Mouse (Mus musculus): Measurements from ENCODE around the gene Gm20661. TPM values are rescaled to one million over a fixed set of nuclear protein-coding genes. Genes with fewer than 3 reads are reported as not detected.

Gm20661 gene
- total RNA-seq, 1 experiment from 2014 or later: not detected

DNA sequence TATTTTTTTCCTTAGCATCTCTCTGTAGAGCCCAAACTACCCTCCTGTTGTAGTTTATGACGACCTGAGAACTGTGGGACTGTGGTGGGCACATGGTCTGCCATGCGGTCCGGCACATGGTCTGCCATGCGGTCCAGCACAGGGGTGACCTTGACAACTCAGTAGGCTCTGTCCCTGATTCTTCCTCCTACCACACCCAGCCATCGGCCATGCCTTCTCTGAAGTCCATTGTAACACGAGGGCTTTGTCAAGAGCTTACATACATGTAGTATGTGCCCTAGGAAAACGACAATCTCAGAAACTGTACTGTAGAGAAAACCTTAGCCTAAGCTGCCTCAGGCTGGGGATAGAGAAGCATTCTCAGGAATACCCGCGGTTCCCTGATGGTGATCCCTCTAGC is 18.2 kb upstream of the Gm20661 start:
- ATAC-seq (ENCODE audit: extremely low read depth, insufficient number of reproducible peaks, low FRiP score, poor library complexity, severe bottlenecking): no peak

- no peak for ATAC-seq (ENCODE audit: extremely low read depth, insufficient number of reproducible peaks, low FRiP score, poor library complexity, severe bottlenecking)
Measured at GRCm38 (mm10) chr9:107966676-107967075, 16.2 kb upstream of the Gm20661 start.

DNA sequence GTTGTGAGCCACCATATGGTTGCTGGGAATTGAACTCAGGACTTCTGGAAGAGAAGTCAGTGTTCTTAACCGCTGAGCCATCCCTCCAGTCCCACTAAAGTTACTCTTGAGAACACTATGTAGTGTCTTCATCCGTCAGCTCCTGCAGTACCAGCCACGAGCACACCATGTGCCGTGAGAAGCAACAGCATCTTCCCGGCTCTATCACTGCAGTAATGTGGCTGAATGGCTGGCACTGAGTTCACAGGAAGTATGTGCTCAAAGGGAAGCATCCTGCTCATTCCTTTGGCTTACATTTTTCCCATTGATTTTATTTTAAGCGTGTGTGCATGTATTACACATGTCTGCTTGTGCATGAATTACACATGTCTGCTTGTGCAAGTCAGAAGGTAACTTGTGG is 15.4 kb upstream of the Gm20661 start:
- no peak for ATAC-seq (ENCODE audit: extremely low read depth, insufficient number of reproducible peaks, low FRiP score, poor library complexity, severe bottlenecking)

DNA sequence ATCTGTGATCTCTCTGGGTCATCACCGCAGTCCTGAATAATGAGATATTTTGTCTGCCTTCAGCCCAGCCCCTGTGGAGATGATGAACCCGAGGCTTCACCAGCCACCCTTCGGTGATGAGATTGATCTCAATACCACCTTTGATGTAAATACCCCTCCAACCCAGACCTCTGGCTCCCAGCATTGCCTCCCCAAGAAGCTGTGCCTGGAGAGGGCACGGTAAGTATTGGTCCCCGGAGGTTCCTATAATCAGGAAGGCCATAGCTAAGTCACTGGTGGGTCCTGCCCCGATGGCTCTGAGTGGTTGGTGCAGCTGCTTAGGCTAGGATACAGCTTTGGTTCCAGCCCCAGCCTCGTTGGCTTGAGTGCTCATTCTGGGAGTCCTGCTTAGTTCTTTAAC is 14.3 kb upstream of the Gm20661 start:
- no peak for ATAC-seq (ENCODE audit: extremely low read depth, insufficient number of reproducible peaks, low FRiP score, poor library complexity, severe bottlenecking)

DNA sequence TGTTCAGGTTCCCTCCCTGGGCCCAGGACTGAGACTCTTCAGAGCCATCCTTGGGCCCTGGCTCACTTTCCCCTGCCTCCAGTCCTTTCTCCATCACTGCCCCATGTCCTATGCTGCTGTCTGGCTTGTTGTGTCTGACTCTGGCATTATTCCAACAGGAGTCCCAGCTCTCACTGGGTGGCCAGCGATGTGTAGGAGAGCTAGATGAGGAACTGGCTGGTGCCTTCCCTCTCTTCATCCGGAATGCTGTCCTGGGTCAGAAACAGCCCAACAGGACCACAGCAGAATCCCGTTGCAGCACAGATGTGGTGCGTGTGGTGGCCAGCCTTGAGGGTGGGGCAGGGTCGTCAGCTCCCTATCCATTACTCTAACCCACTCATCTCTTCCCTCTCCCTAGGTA is 12.5 kb upstream of the Gm20661 start:
- ATAC-seq (ENCODE audit: extremely low read depth, insufficient number of reproducible peaks, low FRiP score, poor library complexity, severe bottlenecking): no peak

DNA sequence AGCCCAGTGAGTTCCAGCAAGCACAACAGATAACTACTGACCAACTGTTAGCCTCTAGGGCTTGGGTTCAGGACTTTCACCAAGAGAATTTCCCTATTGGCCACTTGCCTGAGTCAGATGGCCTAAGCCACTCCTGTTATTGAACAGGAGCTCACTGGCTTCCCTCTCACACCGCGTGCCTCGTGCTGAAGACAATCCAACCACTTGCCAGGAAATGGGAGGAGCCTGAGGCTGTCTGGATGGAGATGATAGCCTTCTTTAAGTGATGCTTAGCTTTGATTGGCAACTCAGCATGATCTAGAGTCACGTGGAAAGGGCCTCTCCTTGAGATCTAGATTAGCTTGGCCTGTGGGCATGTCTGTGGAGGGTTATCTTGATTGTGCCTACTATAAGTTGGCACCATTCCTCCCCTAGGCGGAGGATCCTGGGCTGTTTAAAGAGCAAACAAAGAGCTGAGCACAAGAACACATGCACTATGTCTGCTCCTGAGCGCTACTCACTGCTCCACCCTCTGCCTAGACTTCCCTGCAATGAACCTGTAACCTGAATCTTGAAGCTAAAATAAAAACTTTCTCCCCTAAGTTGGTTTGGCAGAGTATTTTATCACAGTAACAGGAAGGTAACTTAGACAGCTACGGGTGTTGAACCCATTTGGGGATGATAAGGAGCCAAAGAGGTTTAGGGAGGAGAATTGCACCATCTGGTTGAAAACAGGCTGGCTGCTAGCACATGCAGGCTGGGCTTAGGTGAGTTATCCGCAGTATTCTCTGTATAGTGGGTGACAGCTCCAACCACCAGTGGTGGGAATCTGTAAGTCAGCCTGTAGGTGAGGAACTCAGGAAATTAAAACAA is 10.9 kb upstream of the Gm20661 start:
- ATAC-seq (ENCODE audit: extremely low read depth, insufficient number of reproducible peaks, low FRiP score, poor library complexity, severe bottlenecking): no peak

- ATAC-seq (ENCODE audit: extremely low read depth, insufficient number of reproducible peaks, low FRiP score, poor library complexity, severe bottlenecking): no peak
Measured at GRCm38 (mm10) chr9:107974491-107975171, 8.2 kb upstream of the Gm20661 start.

DNA sequence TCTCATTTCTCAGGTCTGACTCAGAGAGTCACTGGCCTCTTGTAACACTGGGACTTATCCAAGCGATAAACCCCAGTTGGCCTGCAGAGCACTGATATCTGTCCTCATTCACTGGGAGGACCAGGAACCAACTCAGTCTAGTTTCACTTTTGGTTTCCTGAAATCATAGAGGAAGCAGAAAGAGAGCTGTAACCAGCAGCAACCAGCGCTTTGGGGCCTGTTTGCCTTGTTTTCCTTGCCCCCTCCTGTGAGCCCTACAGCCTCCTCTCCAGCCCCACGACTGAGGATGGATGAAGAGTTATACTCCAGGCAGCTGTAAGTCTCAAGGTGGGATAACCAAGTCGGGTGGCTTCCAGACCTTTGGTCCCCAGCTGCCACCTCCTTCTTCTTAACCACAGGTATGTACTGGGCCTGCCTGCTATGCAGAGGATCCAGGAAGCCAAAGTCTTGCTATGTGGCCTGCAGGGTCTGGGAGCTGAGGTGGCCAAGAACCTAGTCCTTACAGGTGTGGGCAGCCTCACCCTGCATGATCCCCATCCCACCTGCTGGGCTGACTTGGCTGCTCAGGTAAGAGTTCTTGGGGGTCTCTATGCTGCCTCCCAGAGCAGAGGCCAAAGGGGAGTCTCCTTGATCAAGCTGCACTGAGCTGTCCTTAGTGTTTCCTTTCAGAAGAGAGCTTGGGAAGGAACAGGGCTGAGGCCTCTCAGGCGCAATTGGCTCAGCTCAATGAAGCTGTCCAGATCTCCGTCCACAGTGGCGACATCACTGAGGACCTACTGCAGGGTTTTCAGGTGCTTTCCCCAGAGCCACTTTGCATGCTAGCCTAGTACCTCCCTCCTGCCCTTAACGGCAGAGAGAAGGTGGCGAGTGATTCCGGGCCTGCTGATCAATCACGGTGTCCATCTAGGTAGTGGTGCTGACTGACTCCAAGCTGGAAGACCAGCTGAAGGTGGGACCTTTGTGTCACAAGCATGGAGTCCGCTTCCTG is 7.2 kb upstream of the Gm20661 start, which contains the start of gene Uba7:
Gene Uba7, plus strand, starts transcription at position 107 of the 988 bp plus-strand sequence.
- ATAC-seq (ENCODE audit: extremely low read depth, insufficient number of reproducible peaks, low FRiP score, poor library complexity, severe bottlenecking): peak; percentile 77

DNA sequence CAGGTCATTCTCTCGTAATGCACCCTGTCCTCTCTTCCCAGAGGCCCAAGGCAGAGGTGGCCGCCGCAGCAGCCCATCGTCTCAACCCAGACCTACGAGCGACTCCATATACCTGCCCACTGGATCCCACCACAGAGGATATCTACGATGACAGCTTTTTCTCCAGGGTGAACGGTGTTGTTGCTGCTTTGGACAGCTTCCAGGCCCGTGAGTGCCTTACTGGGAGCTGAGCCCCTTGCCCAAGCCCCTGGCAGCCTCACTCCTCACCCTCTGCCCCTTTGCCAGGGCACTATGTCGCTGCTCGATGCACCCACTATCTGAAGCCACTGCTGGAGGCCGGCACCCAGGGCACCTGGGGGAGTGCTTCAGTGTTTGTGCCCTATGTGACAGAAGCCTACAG is 4.0 kb upstream of the Gm20661 start:
- no peak for ATAC-seq (ENCODE audit: extremely low read depth, insufficient number of reproducible peaks, low FRiP score, poor library complexity, severe bottlenecking)

DNA sequence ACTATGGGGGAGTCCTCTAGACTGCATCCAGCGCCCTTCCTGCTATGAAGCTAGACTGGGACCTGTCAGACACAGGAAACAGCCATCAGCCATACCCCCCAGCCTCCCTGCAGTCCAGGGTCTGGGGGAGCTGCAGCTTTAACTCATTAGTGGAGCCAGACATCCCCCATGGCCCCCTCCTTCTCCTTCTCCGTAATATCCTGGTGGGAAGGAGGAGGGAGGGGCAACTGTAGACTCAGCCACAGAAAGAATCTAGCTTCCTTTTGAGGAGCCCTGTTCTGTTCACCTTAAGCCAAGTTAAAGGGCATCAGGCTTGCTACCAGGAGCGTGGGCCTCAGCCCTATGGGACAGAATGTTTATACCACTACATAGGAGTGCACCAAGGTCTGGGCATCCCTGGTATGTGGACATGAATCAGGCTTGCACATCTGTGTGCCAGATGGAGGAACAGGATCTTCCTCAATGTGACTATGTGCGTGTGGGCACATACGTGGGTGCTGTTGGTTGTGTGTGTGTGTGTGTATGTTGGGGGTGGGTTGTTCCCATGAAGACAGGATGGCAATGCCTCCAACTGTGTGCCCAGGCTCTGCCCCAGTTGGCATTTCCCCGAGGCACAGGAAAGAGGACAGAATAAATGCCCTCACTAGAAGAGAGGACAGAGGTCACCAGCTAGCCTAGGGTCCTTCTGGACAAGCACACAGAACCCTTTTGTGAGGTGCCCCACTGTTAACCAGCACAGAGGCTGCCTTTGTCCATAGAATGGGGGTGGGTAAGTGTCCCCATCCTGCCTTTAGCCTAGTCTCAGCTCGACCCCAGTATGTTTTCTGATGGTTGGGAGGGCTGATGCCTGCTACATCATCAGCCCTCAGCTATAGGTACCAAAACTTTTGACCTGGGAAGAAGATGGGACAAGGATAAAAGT is 913 bp upstream of the Gm20661 start:
- no peak for ATAC-seq (ENCODE audit: extremely low read depth, insufficient number of reproducible peaks, low FRiP score, poor library complexity, severe bottlenecking)

DNA sequence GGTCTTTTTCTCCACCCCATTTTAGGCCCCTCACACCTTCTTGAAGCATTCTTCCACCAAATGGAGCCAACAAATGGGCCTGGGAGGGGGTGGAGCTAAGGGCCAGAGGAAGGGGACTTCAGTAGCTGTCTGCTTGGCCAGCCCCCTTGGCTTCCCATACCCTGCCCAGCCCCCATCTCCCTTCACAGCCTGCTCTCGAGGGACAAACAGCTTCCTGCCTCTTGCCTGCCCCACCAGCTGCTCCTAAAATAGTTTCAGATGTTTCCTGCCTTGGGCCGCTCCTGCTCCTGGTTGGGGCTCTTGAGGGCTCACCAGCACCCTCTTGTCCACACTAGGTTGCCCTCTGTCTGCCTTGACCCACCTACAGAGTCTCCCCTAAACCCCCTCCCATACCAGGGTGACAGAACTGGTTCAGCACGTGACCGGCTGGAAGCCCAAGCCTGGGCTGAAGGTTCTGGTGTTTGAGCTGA is 598 bp downstream of the Gm20661 start:
- no peak for ATAC-seq (ENCODE audit: extremely low read depth, insufficient number of reproducible peaks, low FRiP score, poor library complexity, severe bottlenecking)

- no peak for ATAC-seq (ENCODE audit: extremely low read depth, insufficient number of reproducible peaks, low FRiP score, poor library complexity, severe bottlenecking)
Measured at GRCm38 (mm10) chr9:107984052-107984753, 1.3 kb downstream of the Gm20661 start.

DNA sequence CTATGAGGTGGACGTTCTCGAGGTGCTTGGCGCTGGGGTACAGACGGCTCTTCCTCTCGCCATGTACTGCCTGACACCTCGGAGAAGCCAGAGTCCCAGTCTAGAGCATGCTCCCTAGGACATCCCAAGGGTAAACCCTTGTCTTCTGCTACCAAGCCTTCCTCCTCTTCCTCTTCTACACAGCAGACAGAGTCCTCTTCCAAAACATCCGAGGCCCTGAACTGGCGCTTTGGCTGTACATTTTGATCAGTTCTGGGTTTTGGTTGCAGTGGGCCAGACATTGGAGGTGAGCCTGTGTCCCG is 1.8 kb downstream of the Gm20661 start:
- ATAC-seq (ENCODE audit: extremely low read depth, insufficient number of reproducible peaks, low FRiP score, poor library complexity, severe bottlenecking): no peak

- ATAC-seq (ENCODE audit: extremely low read depth, insufficient number of reproducible peaks, low FRiP score, poor library complexity, severe bottlenecking): peak; percentile 57
Measured at GRCm38 (mm10) chr9:107985131-107986119, 2.6 kb downstream of the Gm20661 start, which contains the start of gene Inka1. Gene Inka1 (minus strand): TSS chr9:107985879.

DNA sequence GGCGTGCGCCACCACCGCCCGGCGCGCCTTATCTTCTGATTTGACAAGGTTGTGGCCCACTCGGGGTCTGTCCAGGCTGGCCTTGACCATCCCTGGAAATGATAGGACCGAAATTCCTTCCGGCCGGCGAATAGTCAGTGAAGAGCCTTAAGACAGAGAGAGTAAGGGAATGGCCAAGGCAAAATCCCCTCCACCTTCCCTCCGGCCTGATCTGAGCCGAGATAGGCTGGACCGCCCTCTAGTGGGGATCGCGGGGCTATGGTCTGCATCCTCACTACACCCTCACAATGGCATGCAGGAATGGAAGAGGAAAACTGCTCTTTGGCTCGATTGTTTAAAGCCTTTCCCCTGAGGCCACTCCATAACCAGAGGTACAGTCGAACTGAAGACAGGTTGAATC is 3.5 kb downstream of the Gm20661 start:
- peak; percentile 68; the same call in 1 of the 2 replicates for ATAC-seq (ENCODE audit: extremely low read depth, insufficient number of reproducible peaks, low FRiP score, poor library complexity, severe bottlenecking)

DNA sequence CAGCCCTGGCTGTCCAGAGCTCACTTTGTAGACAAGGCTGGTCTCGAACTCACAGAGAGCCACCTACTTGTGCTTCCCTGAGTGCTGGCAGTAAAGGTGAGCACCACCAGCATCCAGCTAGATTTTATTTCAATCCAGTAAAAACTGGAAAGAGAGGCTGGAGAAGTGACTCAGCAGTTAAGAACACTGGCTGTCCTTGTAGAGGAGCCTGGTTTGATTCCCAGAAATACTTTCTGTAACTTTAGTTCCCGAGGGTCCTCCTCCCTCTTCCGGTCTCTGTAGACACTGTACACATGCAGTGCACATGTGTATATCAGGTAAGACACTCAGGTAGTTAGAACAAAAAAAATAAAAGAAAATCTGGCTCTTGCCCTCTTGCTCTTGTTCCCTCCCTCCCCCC is 5.1 kb downstream of the Gm20661 start:
- no peak for ATAC-seq (ENCODE audit: extremely low read depth, insufficient number of reproducible peaks, low FRiP score, poor library complexity, severe bottlenecking)

Data from neutrophil, adult 5-6 weeks (primary cell).